Mouse (Mus musculus) CD4-positive, CD25-positive, alpha-beta regulatory T cell, adult 9 weeks (primary cell): ENCODE measurements around the gene Kcnj5. TPM values are rescaled to one million over a fixed set of nuclear protein-coding genes. Genes with fewer than 3 reads are reported as not detected.

Experiments
- polyA plus RNA-seq: library from polyadenylated mRNA; unstranded; fragments of 100-300 nt; shearing (Covaris generic); gene quantifications from one replicate; pipeline ENCODE4 v1.2.1, GENCODE M21; 2017

Gene Kcnj5
- not detected for polyA plus RNA-seq

DNA sequence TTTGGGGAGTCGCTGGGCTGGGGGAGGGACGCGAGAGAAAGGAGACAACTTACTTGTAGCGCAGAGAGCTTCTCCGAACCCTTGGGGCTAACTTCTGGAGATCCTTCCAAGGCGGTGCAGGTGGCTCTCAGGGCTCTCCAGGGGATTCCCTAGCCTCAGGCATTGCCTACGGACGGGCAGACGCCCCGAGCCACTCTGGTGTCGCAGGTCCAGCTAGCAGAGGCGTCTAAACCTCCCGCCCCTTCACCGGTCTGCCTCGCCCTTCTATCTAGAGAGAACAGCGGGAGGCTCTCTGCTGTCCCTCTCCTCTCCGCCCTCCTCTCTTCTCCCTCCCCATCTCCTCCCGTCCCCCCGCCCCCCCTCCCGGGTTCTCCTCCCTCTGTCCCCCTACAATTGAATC is at the start of gene Kcnj5:
Gene Kcnj5, minus strand, starts transcription at position 300 of the 400 bp plus-strand sequence.

DNA sequence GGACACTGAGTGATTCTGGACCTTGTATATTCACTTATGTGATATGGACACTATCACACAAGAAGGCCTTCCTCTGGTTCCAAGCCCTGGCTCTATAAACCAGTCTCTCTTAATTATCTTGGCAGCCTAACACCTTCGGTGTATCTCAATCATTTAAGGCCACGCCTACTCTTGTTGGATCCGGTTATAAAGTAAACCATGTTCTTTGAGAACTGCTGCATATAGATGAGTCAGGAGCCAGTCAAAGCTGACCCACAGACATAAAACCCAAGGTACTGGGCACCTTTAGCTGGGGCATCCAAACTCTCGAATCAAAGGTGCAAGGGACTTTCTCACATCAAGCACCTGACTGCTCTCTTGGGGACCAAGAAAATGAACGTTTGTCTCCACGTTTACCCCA is 28.1 kb upstream of the Kcnj5 start, which contains the start of gene Kcnj1:
Gene Kcnj1, plus strand, starts transcription at position 292 of the 400 bp plus-strand sequence.

Other genes starting within 250 kb of the Kcnj5 start
- gene Arhgap32, start 228.2 kb downstream of the Kcnj5 start, polyA plus RNA-seq: 0.09 TPM
- not detected for gene Kcnj1, start 28.1 kb upstream of the Kcnj5 start, polyA plus RNA-seq
- gene Fli1, start 198.5 kb upstream of the Kcnj5 start, polyA plus RNA-seq: 92.8 TPM